ENCODE assay signal across 7 mouse cellular contexts in genomic region chr7:79498965-79499595, GRCm38 (mm10). TPM values are rescaled to one million over a fixed set of nuclear protein-coding genes. Genes with fewer than 3 reads are reported as not detected.
A peak's percentile ranks its signal among the peaks of the same experiment; 100 is the strongest.
DNase-seq lines count a peak whose midpoint lies in the region; ATAC-seq and TF ChIP-seq lines count a peak whose summit lies in the region.

No protein-coding gene starts in this region.

- DNase-seq in ovary, postnatal 10 days (ENCODE audit: low spot score): peak; percentile 34
- DNase-seq in ovary, adult 18-20 months (ENCODE audit: low spot score): no peak
- peak; percentile 70 to 81 for DNase-seq in adrenal gland, postnatal 36 days
- peak; percentile 79 for DNase-seq in embryo, embryonic 11 days
- DNase-seq in midbrain, embryonic 10.5 days (ENCODE audit: low spot score): peak; percentile 76

- H3K27ac ChIP-seq in intestine, embryonic 16.5 days (ENCODE audit: low read length): no peak overlapping the region
- peak overlapping the region; percentile 95 for H3K27ac ChIP-seq in midbrain, embryonic 10.5 days (replicated peaks)
- no peak overlapping the region for H3K27ac ChIP-seq in testis, adult 2 months (ENCODE audit: control insufficient read depth, insufficient read depth, low read depth, low read length)

- WGBS in intestine, embryonic 16.5 days: 1% methylated on average over 35 of the region's 35 CpGs
- 1% methylated on average over 35 of the region's 35 CpGs for WGBS in midbrain, embryonic 10.5 days

- no peaks in the 10 kb centered on the region for H3K9me3 ChIP-seq in intestine, embryonic 16.5 days (ENCODE audit: control insufficient read depth, low read length)
- H3K9me3 ChIP-seq in midbrain, embryonic 10.5 days (replicated peaks): no peaks in the 10 kb centered on the region

- H3K4me2 ChIP-seq in intestine, embryonic 16.5 days (ENCODE audit: low read depth, low read length): no peak overlapping the region

- no peak overlapping the region for H3K4me3 ChIP-seq in intestine, embryonic 16.5 days (ENCODE audit: low read length)
- H3K4me3 ChIP-seq in midbrain, embryonic 10.5 days: peak overlapping the region; percentile 64
- H3K4me3 ChIP-seq in testis, adult 2 months (ENCODE audit: control insufficient read depth, low read depth, low read length): peak overlapping the region; percentile 74

- no peaks in the 10 kb centered on the region for H3K36me3 ChIP-seq in intestine, embryonic 16.5 days (ENCODE audit: control insufficient read depth, insufficient read depth, low read length)
- peaks cover 9% of the 10 kb centered on the region; the same call in 1 of the 2 replicates for H3K36me3 ChIP-seq in midbrain, embryonic 10.5 days
- H3K36me3 ChIP-seq in testis, adult 2 months (ENCODE audit: control insufficient read depth, insufficient read depth, low read length): no peaks in the 10 kb centered on the region

- peaks cover 6% of the 10 kb centered on the region for H3K4me1 ChIP-seq in intestine, embryonic 16.5 days (ENCODE audit: control insufficient read depth, insufficient read depth, low read length)
- H3K4me1 ChIP-seq in midbrain, embryonic 10.5 days: peaks cover 84% of the 10 kb centered on the region
- peaks cover 27% of the 10 kb centered on the region for H3K4me1 ChIP-seq in testis, adult 2 months (ENCODE audit: control insufficient read depth, insufficient read depth, low read length)

- TF ChIP-seq CTCF in testis, adult 2 months (IDR thresholded peaks at IDR 0.05; ENCODE audit: control insufficient read depth, insufficient read depth, insufficient replicate concordance, low read depth, low read length): no peak

- H3K9ac ChIP-seq in intestine, embryonic 16.5 days (ENCODE audit: low read depth, low read length): no peak overlapping the region

- TF ChIP-seq POLR2A in testis, adult 2 months (IDR thresholded peaks at IDR 0.05; ENCODE audit: control insufficient read depth, low read depth, low read length): no peak

- H3K27me3 ChIP-seq in intestine, embryonic 16.5 days (replicated peaks; ENCODE audit: control insufficient read depth, insufficient read depth, low read length): peaks cover 83% of the 10 kb centered on the region
- H3K27me3 ChIP-seq in midbrain, embryonic 10.5 days (ENCODE audit: low read depth, poor library complexity, severe bottlenecking): peaks cover 100% of the 10 kb centered on the region
- H3K27me3 ChIP-seq in testis, adult 2 months (ENCODE audit: control insufficient read depth, insufficient read depth, low read length): peaks cover 9% of the 10 kb centered on the region

- ATAC-seq in intestine, embryonic 16.5 days: 0 out of 2 replicates have a peak, but pooled peaks have one; percentile 34

RNA-seq across cellular contexts. Expression of gene Polg, which starts 32.9 kb away (rescaled TPM):
- 10 to 100 TPM; 68.5 to 77.7 TPM for total RNA-seq in adrenal gland, postnatal 36 days (2021)
- 39.1 and 42.8 TPM in 2 replicates for polyA plus RNA-seq in intestine, embryonic 16.5 days (2015; fragmentation: Nextera tagmentation; extraction: Ambion mirVana)
- polyA plus RNA-seq in midbrain, embryonic 10.5 days (2016; fragmentation: Nextera tagmentation; extraction: Ambion mirVana): 41.3 and 43.2 TPM in 2 replicates
- polyA plus RNA-seq in testis, adult 2 months (2012; rRNA removed): 74.5 and 78.3 TPM in 2 replicates
